Mouse (Mus musculus) lung, adult 2 months (tissue): Measurements from ENCODE around the gene Polk.

ENCODE experiments used
- CTCF ChIP-seq: fragments of 200-500 bp; IDR thresholded peaks from 2 replicates; pipeline ENCODE4 v1.5.1; 2011; ENCODE audit warnings: mild to moderate bottlenecking, low read length, control low read depth; ENCODE audit not compliant: insufficient read depth
- POLR2A ChIP-seq: fragments of 200-500 bp; IDR thresholded peaks from 2 replicates; pipeline ENCODE4 v1.6.1; 2011; ENCODE audit warnings: low read depth, mild to moderate bottlenecking, control low read depth, low read length, borderline replicate concordance; ENCODE audit errors: extremely low read depth

GRCm38 (mm10) chr13:96511262-96511661, 31.1 kb downstream of the Polk start:
- TF ChIP-seq POLR2A, result no peak
- TF ChIP-seq CTCF, result no peak
